Mouse (Mus musculus): ENCODE measurements around the gene Ptprd. TPM values are rescaled to one million over a fixed set of nuclear protein-coding genes. Genes with fewer than 3 reads are reported as not detected.
"Not testable (repeated sequence)": the region's sequence is repeated elsewhere in the genome, so short reads cannot be mapped to it uniquely, and the experiment has no call there.

The Ptprd gene
- polyA plus RNA-seq, 1 experiment from 2014 or later = 66.9 TPM

GRCm38 (mm10) chr4:77861269-77861668, 350.5 kb downstream of the Ptprd start:
- whole genome bisulfite sequencing = 80% methylated on average over 5 of the region's 5 CpGs
- H3K4me1 ChIP-seq = no peaks in the 10 kb centered on the region
- no peak for ATAC-seq (ENCODE audit: low FRiP score, low read depth)
- H3K27ac ChIP-seq = no peak overlapping the region
- no peaks in the 10 kb centered on the region for H3K9me3 ChIP-seq
- no peak overlapping the region for H3K4me3 ChIP-seq
- H3K9ac ChIP-seq = no peak overlapping the region
- no peaks in the 10 kb centered on the region for H3K27me3 ChIP-seq (replicated peaks)
- H3K4me2 ChIP-seq (replicated peaks) = no peak overlapping the region
- H3K36me3 ChIP-seq = no peaks in the 10 kb centered on the region

- H3K9ac ChIP-seq; H3K4me3 ChIP-seq; H3K27ac ChIP-seq; H3K4me2 ChIP-seq (replicated peaks); H3K9me3 ChIP-seq; H3K36me3 ChIP-seq; ATAC-seq (ENCODE audit: low FRiP score, low read depth); H3K4me1 ChIP-seq; H3K27me3 ChIP-seq (replicated peaks): not testable (repeated sequence)
- 84% methylated on average over 1 of the region's 1 CpGs for WGBS
These were observed 414.4 kb downstream of the Ptprd start for GRCm38 (mm10) chr4:77797391-77797790.

- no peak for ATAC-seq (ENCODE audit: low FRiP score, low read depth)
- no peaks in the 10 kb centered on the region for H3K9me3 ChIP-seq
- H3K4me1 ChIP-seq = no peaks in the 10 kb centered on the region
- no peak overlapping the region for H3K27ac ChIP-seq
- no peaks in the 10 kb centered on the region for H3K36me3 ChIP-seq
- no peak overlapping the region for H3K4me3 ChIP-seq
- no peak overlapping the region for H3K4me2 ChIP-seq (replicated peaks)
- WGBS = 83% methylated on average over 2 of the region's 2 CpGs
- no peak overlapping the region for H3K9ac ChIP-seq
- no peaks in the 10 kb centered on the region for H3K27me3 ChIP-seq (replicated peaks)
These were observed 434.5 kb downstream of the Ptprd start for GRCm38 (mm10) chr4:77777237-77777636.

- Histone ChIP-seq H3K4me1 (no peaks in the 10 kb centered on the region), H3K9me3 (no peaks in the 10 kb centered on the region), H3K9ac (no peak overlapping the region), H3K36me3 (no peaks in the 10 kb centered on the region), H3K27ac (no peak overlapping the region), H3K27me3 (replicated peaks) (no peaks in the 10 kb centered on the region), H3K4me2 (replicated peaks) (no peak overlapping the region), H3K4me3 (no peak overlapping the region)
- 73% methylated on average over 1 of the region's 1 CpGs for WGBS
- no peak for ATAC-seq (ENCODE audit: low FRiP score, low read depth)
These were observed 448.0 kb downstream of the Ptprd start for GRCm38 (mm10) chr4:77763790-77764189.

GRCm38 (mm10) chr4:77743391-77743790, 468.4 kb downstream of the Ptprd start:
- H3K4me1 ChIP-seq = no peaks in the 10 kb centered on the region
- 87% methylated on average over 2 of the region's 2 CpGs for WGBS
- H3K27me3 ChIP-seq (replicated peaks) = no peaks in the 10 kb centered on the region
- H3K36me3 ChIP-seq = no peaks in the 10 kb centered on the region
- H3K27ac ChIP-seq = no peak overlapping the region
- H3K4me3 ChIP-seq = no peak overlapping the region
- no peak overlapping the region for H3K4me2 ChIP-seq (replicated peaks)
- no peaks in the 10 kb centered on the region for H3K9me3 ChIP-seq
- no peak overlapping the region for H3K9ac ChIP-seq
- ATAC-seq (ENCODE audit: low FRiP score, low read depth) = no peak

GRCm38 (mm10) chr4:77721908-77722307, 489.9 kb downstream of the Ptprd start:
- Histone ChIP-seq H3K9me3 (no peaks in the 10 kb centered on the region), H3K4me1 (no peaks in the 10 kb centered on the region), H3K4me3 (no peak overlapping the region), H3K27ac (no peak overlapping the region), H3K36me3 (no peaks in the 10 kb centered on the region), H3K27me3 (replicated peaks) (no peaks in the 10 kb centered on the region), H3K9ac (no peak overlapping the region), H3K4me2 (replicated peaks) (no peak overlapping the region)
- ATAC-seq (ENCODE audit: low FRiP score, low read depth) = no peak
- 76% methylated on average over 6 of the region's 6 CpGs for whole genome bisulfite sequencing

- Histone ChIP-seq H3K27me3 (replicated peaks) (no peaks in the 10 kb centered on the region), H3K9me3 (no peaks in the 10 kb centered on the region), H3K4me2 (replicated peaks) (no peak overlapping the region), H3K4me3 (no peak overlapping the region), H3K9ac (no peak overlapping the region), H3K36me3 (no peaks in the 10 kb centered on the region), H3K27ac (no peak overlapping the region), H3K4me1 (no peaks in the 10 kb centered on the region)
- WGBS = 68% methylated on average over 2 of the region's 2 CpGs
- no peak for ATAC-seq (ENCODE audit: low FRiP score, low read depth)
These were observed 494.0 kb downstream of the Ptprd start for GRCm38 (mm10) chr4:77717792-77718191.

- WGBS = 87% methylated on average over 2 of the region's 2 CpGs
- no peaks in the 10 kb centered on the region for H3K27me3 ChIP-seq (replicated peaks)
These were observed 501.5 kb downstream of the Ptprd start for GRCm38 (mm10) chr4:77710231-77710630.

GRCm38 (mm10) chr4:77698294-77698693, 513.5 kb downstream of the Ptprd start:
- H3K36me3 ChIP-seq = no peaks in the 10 kb centered on the region
- WGBS = 75% methylated on average over 2 of the region's 2 CpGs

More at GRCm38 (mm10) chr4:77710231-77710630, 501.5 kb downstream of the Ptprd start:
- H3K36me3 ChIP-seq = no peaks in the 10 kb centered on the region
- H3K27ac ChIP-seq = no peak overlapping the region
- H3K9ac ChIP-seq = no peak overlapping the region
- no peak overlapping the region for H3K4me3 ChIP-seq
- ATAC-seq (ENCODE audit: low FRiP score, low read depth) = no peak
- H3K4me2 ChIP-seq (replicated peaks) = no peak overlapping the region
- no peaks in the 10 kb centered on the region for H3K4me1 ChIP-seq
- no peaks in the 10 kb centered on the region for H3K9me3 ChIP-seq

GRCm38 (mm10) chr4:77675798-77676197, 536.0 kb downstream of the Ptprd start:
- Histone ChIP-seq H3K27ac (no peak overlapping the region), H3K9me3 (no peaks in the 10 kb centered on the region), H3K4me2 (replicated peaks) (no peak overlapping the region), H3K36me3 (no peaks in the 10 kb centered on the region), H3K4me1 (no peaks in the 10 kb centered on the region), H3K27me3 (replicated peaks) (no peaks in the 10 kb centered on the region), H3K4me3 (no peak overlapping the region), H3K9ac (no peak overlapping the region)
- ATAC-seq (ENCODE audit: low FRiP score, low read depth) = no peak
- WGBS = 87% methylated on average over 1 of the region's 1 CpGs

More at GRCm38 (mm10) chr4:77698294-77698693, 513.5 kb downstream of the Ptprd start:
- no peaks in the 10 kb centered on the region for H3K27me3 ChIP-seq (replicated peaks)
- no peaks in the 10 kb centered on the region for H3K4me1 ChIP-seq
- H3K27ac ChIP-seq = no peak overlapping the region
- no peak for ATAC-seq (ENCODE audit: low FRiP score, low read depth)
- no peak overlapping the region for H3K4me3 ChIP-seq
- H3K9me3 ChIP-seq = no peaks in the 10 kb centered on the region
- H3K9ac ChIP-seq = no peak overlapping the region
- no peak overlapping the region for H3K4me2 ChIP-seq (replicated peaks)

GRCm38 (mm10) chr4:77664761-77665160, 547.0 kb downstream of the Ptprd start:
- H3K4me2 ChIP-seq (replicated peaks) = no peak overlapping the region
- WGBS = 94% methylated on average over 2 of the region's 2 CpGs
- no peak for ATAC-seq (ENCODE audit: low FRiP score, low read depth)

GRCm38 (mm10) chr4:77662309-77662708, 549.5 kb downstream of the Ptprd start:
- Histone ChIP-seq H3K27ac (no peak overlapping the region), H3K27me3 (replicated peaks) (no peaks in the 10 kb centered on the region), H3K4me3 (no peak overlapping the region), H3K4me1 (no peaks in the 10 kb centered on the region), H3K4me2 (replicated peaks) (no peak overlapping the region), H3K9ac (no peak overlapping the region), H3K36me3 (no peaks in the 10 kb centered on the region), H3K9me3 (no peaks in the 10 kb centered on the region)
- ATAC-seq (ENCODE audit: low FRiP score, low read depth) = no peak
- 88% methylated on average over 1 of the region's 1 CpGs for WGBS

More at GRCm38 (mm10) chr4:77664761-77665160, 547.0 kb downstream of the Ptprd start:
- Histone ChIP-seq H3K4me1 (no peaks in the 10 kb centered on the region), H3K9me3 (no peaks in the 10 kb centered on the region), H3K9ac (no peak overlapping the region), H3K4me3 (no peak overlapping the region), H3K27me3 (replicated peaks) (no peaks in the 10 kb centered on the region), H3K36me3 (no peaks in the 10 kb centered on the region), H3K27ac (no peak overlapping the region)

GRCm38 (mm10) chr4:77655669-77656068, 556.1 kb downstream of the Ptprd start:
- no peaks in the 10 kb centered on the region for H3K9me3 ChIP-seq
- WGBS = 84% methylated on average over 1 of the region's 1 CpGs
- H3K27ac ChIP-seq = no peak overlapping the region
- no peaks in the 10 kb centered on the region for H3K36me3 ChIP-seq
- no peaks in the 10 kb centered on the region for H3K27me3 ChIP-seq (replicated peaks)
- no peak overlapping the region for H3K9ac ChIP-seq
- ATAC-seq (ENCODE audit: low FRiP score, low read depth) = no peak
- H3K4me3 ChIP-seq = no peak overlapping the region
- no peaks in the 10 kb centered on the region for H3K4me1 ChIP-seq
- H3K4me2 ChIP-seq (replicated peaks) = no peak overlapping the region

Data from neural tube, embryonic 12.5 days (tissue).